Mouse (Mus musculus): ENCODE results near the gene Tbc1d22b. TPM values are rescaled to one million over a fixed set of nuclear protein-coding genes. Genes with fewer than 3 reads are reported as not detected.

The Tbc1d22b gene
- total and polyA plus RNA-seq, 3 experiments = 8.0 to 53.8 (median 30.7) TPM

GRCm38 (mm10) chr17:29635492-29635891 lies 85.9 kb downstream of the Tbc1d22b start:
- H3K36me3 ChIP-seq (ENCODE audit: control insufficient read depth in 1 of 2, insufficient read depth in 2 of 2, low read length in 2 of 2) = peaks cover 10 to 23% of the 10 kb centered on the region in 2 experiments
- TF ChIP-seq POLR2A (IDR thresholded peaks at IDR 0.05; ENCODE audit: control insufficient read depth in 1 of 2, insufficient read depth in 1 of 2, low read depth in 1 of 2, low read length in 2 of 2, poor library complexity in 1 of 2) (no peak), ZKSCAN1 (IDR thresholded peaks at IDR 0.05; ENCODE audit: low read depth, low read length) (no peak), POLR2AphosphoS5 (IDR thresholded peaks at IDR 0.05; ENCODE audit: borderline replicate concordance, low read depth, low read length) (no peak), JUND (IDR thresholded peaks at IDR 0.05; ENCODE audit: low read depth, low read length) (no peak), GABPA (IDR thresholded peaks at IDR 0.05; ENCODE audit: low read depth, low read length) (no peak), NELFE (IDR thresholded peaks at IDR 0.05; ENCODE audit: low read depth, low read length) (no peak), MAZ (IDR thresholded peaks at IDR 0.05; ENCODE audit: low read depth, low read length) (no peak), MAFK (IDR thresholded peaks at IDR 0.05; ENCODE audit: borderline replicate concordance, low read depth, low read length) (no peak), RAD21 (IDR thresholded peaks at IDR 0.05; ENCODE audit: low read depth, low read length) (no peak), CHD1 (IDR thresholded peaks at IDR 0.05; ENCODE audit: low read depth, low read length) (no peak), ZC3H11A (IDR thresholded peaks at IDR 0.05; ENCODE audit: low read depth, low read length) (no peak), SIN3A (IDR thresholded peaks at IDR 0.05; ENCODE audit: low read length) (no peak), MXI1 (IDR thresholded peaks at IDR 0.05; ENCODE audit: low read depth, low read length) (no peak), USF2 (IDR thresholded peaks at IDR 0.05; ENCODE audit: borderline replicate concordance in 1 of 2, insufficient read depth in 1 of 2, low read depth in 1 of 2, low read length in 2 of 2) (no peak), CHD2 (IDR thresholded peaks at IDR 0.05; ENCODE audit: low read length) (no peak)
- H3K79me2 ChIP-seq (ENCODE audit: control insufficient read depth, insufficient read depth, low read length, poor library complexity) = no peaks in the 10 kb centered on the region
- no peak overlapping the region for H3K4me3 ChIP-seq (ENCODE audit: control insufficient read depth in 1 of 2, insufficient read depth in 1 of 2, low read depth in 2 of 2, low read length in 2 of 2)
- peaks cover 11 to 20% of the 10 kb centered on the region in 2 experiments for H3K4me1 ChIP-seq (ENCODE audit: control insufficient read depth in 1 of 2, insufficient read depth in 2 of 2, low read length in 2 of 2)
- H3K9me3 ChIP-seq (replicated peaks; ENCODE audit: insufficient read depth, low read length) = no peaks in the 10 kb centered on the region
- no peak for DNase-seq (ENCODE audit: low read depth, low spot score)
- no peak overlapping the region for H3K9ac ChIP-seq (ENCODE audit: control insufficient read depth, low read depth, low read length, poor library complexity, severe bottlenecking)
- no peaks in the 10 kb centered on the region for H3K27me3 ChIP-seq (ENCODE audit: control insufficient read depth in 1 of 2, insufficient read depth in 2 of 2, low read length in 2 of 2)
- no peak overlapping the region for H3K27ac ChIP-seq (ENCODE audit: control insufficient read depth, low read depth, low read length)

- no peak overlapping the region for H3K4me3 ChIP-seq (ENCODE audit: control insufficient read depth in 1 of 2, insufficient read depth in 1 of 2, low read depth in 2 of 2, low read length in 2 of 2)
- H3K27me3 ChIP-seq (ENCODE audit: control insufficient read depth in 1 of 2, insufficient read depth in 2 of 2, low read length in 2 of 2) = no peaks in the 10 kb centered on the region
- H3K9ac ChIP-seq (ENCODE audit: control insufficient read depth, low read depth, low read length, poor library complexity, severe bottlenecking) = no peak overlapping the region
- peaks cover 10 to 21% of the 10 kb centered on the region in 2 experiments for H3K36me3 ChIP-seq (ENCODE audit: control insufficient read depth in 1 of 2, insufficient read depth in 2 of 2, low read length in 2 of 2)
- no peaks in the 10 kb centered on the region for H3K9me3 ChIP-seq (replicated peaks; ENCODE audit: insufficient read depth, low read length)
- peaks cover 11 to 20% of the 10 kb centered on the region in 2 experiments for H3K4me1 ChIP-seq (ENCODE audit: control insufficient read depth in 1 of 2, insufficient read depth in 2 of 2, low read length in 2 of 2)
- peak overlapping the region; percentile 12; the same call in 1 of the 2 replicates for H3K27ac ChIP-seq (ENCODE audit: control insufficient read depth, low read depth, low read length)
- peak; percentile 73 for DNase-seq (ENCODE audit: low read depth, low spot score)
- TF ChIP-seq RAD21 (IDR thresholded peaks at IDR 0.05; ENCODE audit: low read depth, low read length) (peak; percentile 74), CTCF (IDR thresholded peaks at IDR 0.05 in 2 of 3, conservative IDR thresholded peaks at IDR 0.05 in 1 of 3; ENCODE audit: control insufficient read depth in 1 of 3, insufficient read depth in 1 of 3, low read depth in 2 of 3, low read length in 3 of 3, poor library complexity in 1 of 3, severe bottlenecking in 1 of 3) (peak; percentile 53 to 82 (median 78)), ZC3H11A (IDR thresholded peaks at IDR 0.05; ENCODE audit: low read depth, low read length) (peak; percentile 76), GATA1 (IDR thresholded peaks at IDR 0.05; ENCODE audit: low read depth, low read length) (no peak), SMC3 (IDR thresholded peaks at IDR 0.05; ENCODE audit: low read depth, low read length) (peak; percentile 84), MAZ (IDR thresholded peaks at IDR 0.05; ENCODE audit: low read depth, low read length) (no peak), ZNF384 (IDR thresholded peaks at IDR 0.05; ENCODE audit: low read depth, low read length) (0 out of 2 replicates have a peak, but pooled peaks have one; percentile 17)
- no peaks in the 10 kb centered on the region for H3K79me2 ChIP-seq (ENCODE audit: control insufficient read depth, insufficient read depth, low read length, poor library complexity)
Measured at GRCm38 (mm10) chr17:29636118-29636517, 86.5 kb downstream of the Tbc1d22b start.

Measured in MEL (cell line).